Mouse (Mus musculus) thymus, postnatal 14 days (tissue): ENCODE measurements around the gene Polr2j.

Experiments used
- DNase-seq: peaks from one replicate; pipeline ENCODE4 v3.0.0; 2021

Polr2j gene

DNA sequence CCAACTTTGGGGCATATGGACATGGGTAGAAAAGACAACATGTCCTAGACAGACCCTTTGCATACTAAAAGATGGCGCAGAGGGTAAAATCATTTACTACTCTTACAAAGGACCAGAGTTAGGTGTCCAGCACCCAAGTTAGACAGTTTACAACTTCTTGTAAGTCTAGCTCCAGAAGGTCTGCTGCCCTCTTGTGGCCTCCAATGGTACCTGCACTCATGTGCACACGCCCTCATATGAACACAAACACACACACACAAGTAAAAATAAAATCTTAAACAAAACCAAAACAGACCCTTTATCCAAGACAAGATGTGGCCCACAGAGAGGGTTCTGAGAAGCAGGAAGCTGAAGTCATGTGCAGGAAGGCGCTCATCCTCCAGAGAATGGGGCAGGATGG is 51.6 kb downstream of the Polr2j start:
- peak; percentile 27 for DNase-seq

DNA sequence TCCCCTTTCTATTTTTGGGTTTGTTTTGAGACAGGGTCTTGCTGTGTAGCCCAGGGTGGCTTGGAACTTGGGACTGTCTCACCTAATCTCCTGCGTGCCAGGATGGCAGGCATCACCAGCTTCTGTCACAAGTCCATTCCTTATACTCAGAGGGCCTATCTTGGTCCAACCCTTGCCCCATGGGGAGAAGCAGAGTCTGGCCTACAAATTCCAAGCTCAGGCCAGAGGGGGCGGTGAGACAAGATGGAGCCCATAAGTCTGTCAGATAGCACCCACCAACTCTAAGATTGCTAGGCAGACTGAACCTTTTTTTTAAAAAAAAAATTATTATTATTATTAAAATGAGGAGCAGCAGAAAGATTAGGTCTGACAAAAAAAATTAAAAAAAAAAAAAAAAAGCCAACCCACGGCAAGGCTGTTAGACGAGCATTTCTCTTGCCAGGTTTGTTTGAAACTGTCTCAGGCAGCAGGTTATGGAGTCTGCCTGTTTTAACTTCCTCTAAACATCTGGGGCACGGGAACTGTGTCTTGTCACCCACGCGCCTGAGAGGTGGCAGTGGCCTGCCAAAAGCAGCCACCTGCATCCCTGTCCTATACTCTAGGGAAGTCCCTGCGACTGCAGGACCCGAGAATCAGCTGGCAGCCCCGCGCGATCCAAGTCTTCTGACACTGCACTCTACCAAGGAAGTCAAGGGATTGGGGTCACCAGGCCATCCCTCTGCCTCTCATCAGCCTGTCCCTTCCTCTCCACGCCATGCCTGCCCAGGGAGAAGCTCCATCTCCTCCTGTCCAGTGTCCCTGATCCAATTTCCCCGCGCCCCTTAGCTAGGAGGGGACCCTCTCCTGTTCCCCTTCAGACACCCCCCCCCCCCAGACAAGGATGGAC is 53.4 kb downstream of the Polr2j start:
- peak; percentile 77 for DNase-seq

DNA sequence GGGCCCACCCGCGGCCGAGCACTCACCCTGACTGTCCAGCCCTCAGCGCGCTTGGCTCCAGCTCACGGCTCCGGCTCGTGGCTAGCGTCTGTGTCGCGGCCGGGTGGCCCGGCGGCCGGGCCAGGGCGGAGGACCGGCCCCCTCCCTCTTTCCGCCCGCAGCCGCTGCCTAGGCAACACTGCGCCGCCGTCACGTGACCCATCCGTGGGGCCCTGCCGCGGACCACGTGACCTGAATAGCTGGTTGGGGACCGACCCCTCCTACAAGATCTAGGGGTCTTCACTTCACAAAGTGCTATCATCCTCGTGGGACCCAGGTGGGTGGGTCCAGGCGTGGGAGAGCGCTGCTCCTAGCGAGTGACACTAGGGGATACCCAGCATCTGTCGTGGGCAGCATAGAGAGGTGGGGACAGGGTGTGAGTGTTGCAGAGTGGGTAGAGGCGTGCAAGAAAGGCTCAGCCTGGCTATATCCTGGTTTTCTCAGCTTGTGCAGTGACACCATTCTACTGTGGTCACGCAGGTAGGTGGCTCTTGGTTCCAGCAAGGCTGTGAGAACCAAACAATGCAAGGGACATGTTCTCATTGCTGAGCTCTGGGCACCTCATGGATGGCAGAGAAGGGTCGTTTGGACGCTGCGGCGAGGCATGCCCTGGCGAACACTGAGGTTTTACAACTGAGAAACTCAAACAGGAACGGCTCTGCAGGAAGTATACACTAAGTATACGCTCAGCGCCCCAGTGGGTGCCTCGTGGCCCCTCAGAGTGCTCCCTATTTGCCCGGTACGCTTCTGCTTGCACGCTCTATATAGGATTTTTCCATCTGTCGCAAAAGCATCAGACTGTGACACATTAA is 54.3 kb downstream of the Polr2j start, which contains the start of gene Orai2:
Gene Orai2 (minus strand): TSS at position 202 of the 851 bp plus-strand sequence.
- DNase-seq = peak; percentile 94

DNA sequence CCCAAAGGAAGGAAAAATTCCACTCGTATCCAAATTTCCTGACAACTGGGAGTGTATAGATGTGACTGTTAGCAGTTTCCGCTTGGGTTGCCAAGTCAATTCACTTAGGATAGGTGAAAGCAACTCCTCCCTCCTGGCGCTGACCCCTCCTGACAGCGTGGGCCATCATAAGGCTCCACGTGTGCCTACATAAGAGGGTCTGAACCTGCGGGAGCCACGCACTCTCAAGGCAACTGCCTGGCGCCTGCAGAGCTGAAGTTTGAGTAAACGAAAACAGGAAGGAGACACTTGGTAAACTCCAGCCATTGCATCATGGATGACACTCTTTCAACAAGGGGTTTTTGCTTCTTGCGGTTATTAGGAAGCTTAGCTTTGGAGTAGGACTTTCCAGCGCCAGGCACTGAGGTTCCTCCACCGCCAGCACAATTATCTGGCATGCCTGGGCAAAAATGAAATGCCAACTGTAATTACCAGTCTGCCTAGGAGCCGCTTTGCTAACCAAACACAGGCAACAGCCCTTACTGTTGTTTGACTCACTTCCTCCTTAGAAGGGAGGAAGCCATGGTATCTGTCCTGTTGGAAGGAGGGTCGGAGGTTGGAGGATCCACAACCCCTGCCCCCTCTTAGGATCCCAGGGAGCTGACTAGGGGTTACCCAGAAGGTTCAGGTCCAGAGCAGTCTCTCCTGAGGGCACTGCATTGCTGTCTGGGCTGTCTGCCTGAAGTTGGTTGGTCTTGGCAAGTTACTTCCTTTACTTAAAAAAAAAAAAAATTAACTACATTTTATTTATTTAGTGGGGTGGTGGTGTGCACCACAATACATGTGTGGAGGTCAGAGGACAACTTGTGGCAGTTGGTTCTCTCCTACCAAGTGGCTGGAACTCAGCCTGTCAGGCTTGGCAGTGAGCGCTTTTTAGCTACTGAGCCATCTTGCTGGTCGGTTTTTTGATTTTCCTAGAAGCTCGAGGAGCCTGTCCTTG is 55.2 kb downstream of the Polr2j start:
- DNase-seq = peak; percentile 47
